Mouse (Mus musculus) stomach, embryonic 15.5 days (tissue): ENCODE measurements around the gene Tanc1. TPM values are rescaled to one million over a fixed set of nuclear protein-coding genes. Genes with fewer than 3 reads are reported as not detected.

Experiments used
- ATAC-seq: fragments of 200-750 bp; cut with Nextera tagmentation; 2 replicates; pipeline ENCODE4 v1.8.0; 2017; ENCODE audit warnings: low read depth, moderate number of reproducible peaks, moderate TSS enrichment; ENCODE audit not compliant: insufficient read depth, low FRiP score
- H3K27ac ChIP-seq: fragments of 300-500 bp; sonication (generic); 2 replicates; pipeline ENCODE4 v1.5.1; 2015; ENCODE audit warnings: mild to moderate bottlenecking, inconsistent platforms
- H3K27me3 ChIP-seq: fragments of 300-500 bp; sonication (generic); replicated peaks from 2 replicates; pipeline ENCODE4 v1.6.1; 2015; ENCODE audit warnings: inconsistent platforms
- H3K36me3 ChIP-seq: fragments of 300-500 bp; sonication (generic); 2 replicates; pipeline ENCODE4 v1.6.1; 2015; ENCODE audit warnings: inconsistent platforms
- H3K4me1 ChIP-seq: fragments of 300-500 bp; sonication (generic); 2 replicates; pipeline ENCODE4 v1.6.1; 2015; ENCODE audit warnings: inconsistent platforms
- H3K4me2 ChIP-seq: fragments of 300-500 bp; sonication (generic); 2 replicates; pipeline ENCODE4 v1.6.1; 2015; ENCODE audit warnings: mild to moderate bottlenecking, inconsistent platforms
- H3K4me3 ChIP-seq: fragments of 300-500 bp; sonication (generic); replicated peaks from 2 replicates; pipeline ENCODE4 v1.5.1; 2015; ENCODE audit warnings: inconsistent platforms
- H3K9ac ChIP-seq: fragments of 300-500 bp; sonication (generic); 2 replicates; pipeline ENCODE4 v1.6.1; 2015; ENCODE audit warnings: inconsistent platforms
- H3K9me3 ChIP-seq: fragments of 300-500 bp; sonication (generic); 2 replicates; pipeline ENCODE4 v1.6.1; 2016; ENCODE audit warnings: inconsistent platforms
- WGBS: fragments of 180-500 bp; shearing (Covaris S2); methylation state at CpG from one replicate; pipeline ENCODE4 v1.1.7; 2015; 5-methylcytosine and 5-hydroxymethylcytosine counted together
- polyA plus RNA-seq: library from polyadenylated mRNA; unstranded; fragments of >200 nt; fragmentation: Nextera tagmentation; extraction: Ambion mirVana; gene quantifications from 2 replicates; pipeline ENCODE4 v1.2.1, GENCODE M21; 2015

The Tanc1 gene
- polyA plus RNA-seq, 1 experiment from 2014 or later = 28.1 TPM

DNA sequence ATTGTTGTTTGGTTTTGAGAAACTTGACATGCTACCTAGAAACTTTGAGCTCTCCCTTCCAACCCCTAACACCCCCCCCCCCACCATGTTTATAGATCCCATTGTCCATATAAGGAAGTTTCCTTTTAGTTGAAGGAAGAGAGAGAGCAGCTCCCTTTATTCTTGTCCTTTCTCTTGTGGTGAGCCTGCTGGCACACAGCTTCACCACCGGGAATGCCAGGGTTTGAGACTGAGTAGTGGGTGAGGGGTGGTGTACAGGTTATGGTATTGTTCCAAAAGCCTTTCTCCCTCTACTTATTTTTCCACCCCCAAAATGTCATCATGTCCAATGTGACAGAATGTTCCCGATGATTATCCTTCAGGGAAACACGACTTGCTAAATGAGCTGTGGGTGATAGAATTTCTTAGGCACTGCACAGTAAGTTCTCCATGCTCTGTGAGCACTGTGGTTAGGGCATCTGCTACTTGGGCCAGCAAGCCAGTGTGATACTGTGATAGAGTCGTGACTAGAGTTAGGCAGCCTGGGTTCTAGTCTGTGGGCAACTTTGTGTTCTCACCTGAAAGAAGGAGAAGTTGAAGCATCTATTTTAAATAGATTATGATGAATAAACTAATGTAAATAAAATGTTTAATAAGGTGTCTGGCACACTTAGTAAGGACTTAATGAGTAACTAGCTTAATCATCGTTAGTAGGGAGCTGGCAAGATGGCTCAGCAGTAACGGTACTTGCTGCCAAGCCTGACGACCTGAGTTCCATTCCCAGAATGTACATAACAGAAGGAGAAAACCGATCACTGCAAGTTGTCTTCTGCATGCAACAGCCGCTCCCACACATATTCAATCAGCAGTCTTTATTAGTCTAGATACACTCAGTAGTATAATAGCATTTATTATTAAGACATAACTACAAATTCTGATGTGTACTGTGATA, 102.0 kb downstream of the Tanc1 start:
- no peak overlapping the region for H3K9ac ChIP-seq
- no peaks in the 10 kb centered on the region for H3K9me3 ChIP-seq
- no peak overlapping the region for H3K4me3 ChIP-seq
- H3K27ac ChIP-seq = no peak overlapping the region
- no peaks in the 10 kb centered on the region for H3K36me3 ChIP-seq
- WGBS = 75% methylated on average over 9 of the region's 9 CpGs
- no peak overlapping the region for H3K4me2 ChIP-seq
- no peaks in the 10 kb centered on the region for H3K27me3 ChIP-seq
- no peak for ATAC-seq
- H3K4me1 ChIP-seq = peaks cover 21% of the 10 kb centered on the region

DNA sequence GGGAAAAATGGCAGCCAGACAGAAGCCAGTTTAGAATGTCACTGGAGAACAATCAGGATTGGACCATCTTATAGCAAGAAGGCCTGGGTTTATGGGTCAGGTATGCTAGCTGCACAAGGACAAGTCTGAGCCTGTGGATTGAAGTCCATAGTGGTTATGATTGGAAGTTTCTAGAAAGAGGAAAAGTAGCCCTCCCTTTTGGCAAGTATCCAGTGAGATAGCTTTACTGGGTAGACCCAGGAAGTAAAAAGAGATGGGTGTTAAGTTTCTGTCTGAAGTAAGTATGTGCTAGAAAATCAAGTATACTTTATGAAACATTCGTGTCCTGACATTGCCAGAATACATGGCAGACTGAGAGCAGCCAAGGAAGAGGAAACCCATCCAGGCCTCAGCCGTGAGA, 103.2 kb downstream of the Tanc1 start:
- no peak for ATAC-seq
- peaks cover 27% of the 10 kb centered on the region for H3K4me1 ChIP-seq
- no peak overlapping the region for H3K4me2 ChIP-seq
- no peaks in the 10 kb centered on the region for H3K36me3 ChIP-seq
- no peak overlapping the region for H3K4me3 ChIP-seq
- H3K9ac ChIP-seq = no peak overlapping the region
- H3K9me3 ChIP-seq = no peaks in the 10 kb centered on the region
- WGBS = 66% methylated on average over 2 of the region's 2 CpGs
- no peaks in the 10 kb centered on the region for H3K27me3 ChIP-seq
- no peak overlapping the region for H3K27ac ChIP-seq

DNA sequence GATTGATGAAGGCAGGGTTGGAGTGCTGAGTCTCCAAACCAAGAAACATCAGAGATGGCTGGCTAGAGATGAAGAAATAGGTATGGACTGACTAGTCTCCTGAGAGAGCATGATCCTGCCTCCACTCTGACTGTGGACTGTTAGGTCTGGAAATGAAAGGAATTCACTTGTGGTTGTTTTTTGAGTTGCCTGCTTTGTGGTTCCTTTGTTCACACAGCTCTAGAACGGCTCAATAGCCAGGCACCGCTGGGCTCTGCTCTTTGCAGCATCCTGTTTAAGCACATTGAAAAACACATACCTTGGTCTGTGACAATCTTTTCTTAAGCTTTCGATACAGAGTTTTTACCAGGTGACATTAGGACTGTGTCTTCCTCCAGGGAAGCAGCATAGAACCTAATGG, 104.6 kb downstream of the Tanc1 start:
- no peak overlapping the region for H3K9ac ChIP-seq
- no peaks in the 10 kb centered on the region for H3K9me3 ChIP-seq
- H3K4me1 ChIP-seq = peaks cover 34% of the 10 kb centered on the region
- no peak overlapping the region for H3K27ac ChIP-seq
- no peaks in the 10 kb centered on the region for H3K27me3 ChIP-seq
- no peaks in the 10 kb centered on the region for H3K36me3 ChIP-seq
- H3K4me3 ChIP-seq = no peak overlapping the region
- no peak for ATAC-seq
- WGBS = 77% methylated on average over 3 of the region's 3 CpGs
- H3K4me2 ChIP-seq = no peak overlapping the region

DNA sequence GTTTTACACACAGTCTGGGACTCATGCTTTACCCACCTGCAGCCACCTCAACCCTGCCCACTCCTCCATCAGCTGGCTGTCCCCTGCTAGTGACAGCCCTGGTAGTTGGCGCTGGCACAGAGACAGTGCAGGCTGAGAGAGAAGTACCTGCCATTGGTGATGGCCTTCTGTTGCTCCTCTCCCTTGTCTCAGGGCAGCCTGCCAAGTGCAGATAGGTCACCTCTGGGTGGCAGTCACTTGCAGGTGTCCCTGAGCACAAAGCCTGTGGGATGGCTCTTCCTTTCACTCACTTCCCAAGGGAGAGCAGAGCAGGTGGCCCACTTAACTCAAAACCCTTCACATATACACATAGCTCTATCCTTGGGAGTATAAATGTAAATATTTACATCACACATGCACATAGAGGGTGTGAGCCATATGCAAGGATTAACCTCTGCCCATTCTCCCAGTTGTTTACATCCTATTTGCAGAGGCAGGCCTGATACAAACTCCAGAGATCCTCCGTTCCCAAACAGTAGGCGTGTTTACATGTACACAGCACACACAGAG, 106.0 kb downstream of the Tanc1 start:
- Histone ChIP-seq H3K36me3 (no peaks in the 10 kb centered on the region), H3K9me3 (no peaks in the 10 kb centered on the region), H3K4me3 (no peak overlapping the region), H3K4me2 (no peak overlapping the region), H3K27ac (0 out of 2 replicates have a peak overlapping the region, but pooled peaks have one; percentile 46), H3K27me3 (no peaks in the 10 kb centered on the region), H3K9ac (no peak overlapping the region), H3K4me1 (peaks cover 37% of the 10 kb centered on the region)
- WGBS = 39% methylated on average over 3 of the region's 3 CpGs
- ATAC-seq = peak; percentile 70

DNA sequence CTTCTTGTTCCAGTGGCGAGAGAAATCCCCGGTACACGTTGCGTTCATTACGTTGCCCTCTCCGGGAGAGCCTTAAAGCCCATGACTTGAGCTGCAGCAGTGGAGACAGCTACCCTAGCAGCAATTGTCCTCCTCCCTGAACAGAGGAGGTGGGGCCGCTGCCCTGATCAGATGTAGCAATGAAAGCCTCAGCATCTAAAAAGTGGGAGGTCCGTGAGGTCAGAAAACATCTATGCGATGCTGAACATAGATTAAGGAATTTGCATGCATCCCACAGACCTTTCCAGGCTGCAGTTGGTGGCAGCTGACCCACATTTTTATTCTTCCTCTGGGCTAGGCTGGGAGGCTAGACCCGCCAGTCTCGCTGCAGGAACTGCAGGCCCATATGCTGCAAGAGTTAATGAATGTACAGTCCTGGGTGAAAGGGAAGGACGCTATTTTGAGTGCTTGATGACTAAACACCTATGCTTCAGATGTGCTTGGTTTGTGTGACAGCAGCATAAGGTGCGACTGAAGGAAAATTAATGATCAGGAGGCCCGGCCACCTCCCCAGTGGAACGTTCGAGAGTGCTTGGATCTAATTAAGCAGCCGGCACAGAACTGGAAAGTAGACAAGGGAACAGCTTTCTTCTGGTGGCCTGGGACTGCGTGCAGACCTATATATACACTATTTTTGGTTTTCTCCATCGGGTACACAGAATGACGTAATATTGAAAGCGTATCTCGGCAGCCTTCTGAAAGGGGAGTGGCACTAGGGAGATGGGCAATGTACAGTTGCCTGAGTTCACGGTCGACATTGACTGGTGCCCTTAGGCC, 107.0 kb downstream of the Tanc1 start:
- no peak for ATAC-seq

DNA sequence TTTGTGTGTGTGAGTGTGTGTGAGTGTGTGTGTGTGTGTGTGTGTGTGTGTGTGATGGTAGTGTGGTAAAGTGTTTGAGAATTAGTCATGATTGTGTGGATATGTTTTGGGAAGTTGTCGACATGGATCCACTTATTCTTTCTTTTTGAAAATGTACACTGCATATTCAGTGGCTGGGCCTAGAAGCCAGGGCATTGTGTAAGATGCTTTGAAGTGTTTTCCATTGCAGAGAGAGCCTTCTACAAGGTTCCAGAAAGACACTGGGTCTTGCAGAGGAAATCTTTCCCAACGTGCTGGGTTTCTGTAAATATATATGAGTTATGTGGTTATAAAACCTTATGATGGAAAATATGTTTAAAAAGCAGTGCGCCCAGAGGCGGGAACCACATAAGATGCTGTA, 108.0 kb downstream of the Tanc1 start:
- WGBS = 56% methylated on average over 4 of the region's 4 CpGs
- Histone ChIP-seq H3K27me3 (no peaks in the 10 kb centered on the region), H3K4me1 (peaks cover 37% of the 10 kb centered on the region), H3K9me3 (no peaks in the 10 kb centered on the region), H3K9ac (no peak overlapping the region), H3K36me3 (no peaks in the 10 kb centered on the region), H3K27ac (no peak overlapping the region), H3K4me3 (no peak overlapping the region), H3K4me2 (no peak overlapping the region)
- ATAC-seq = no peak

More for the DNA sequence above, 107.0 kb downstream of the Tanc1 start:
- Histone ChIP-seq H3K4me3 (no peak overlapping the region), H3K9me3 (no peaks in the 10 kb centered on the region), H3K4me1 (peaks cover 37% of the 10 kb centered on the region), H3K27ac (peak overlapping the region; percentile 46; the same call in 1 of the 2 replicates), H3K9ac (no peak overlapping the region), H3K36me3 (no peaks in the 10 kb centered on the region), H3K4me2 (no peak overlapping the region), H3K27me3 (no peaks in the 10 kb centered on the region)
- WGBS = 39% methylated on average over 24 of the region's 24 CpGs

DNA sequence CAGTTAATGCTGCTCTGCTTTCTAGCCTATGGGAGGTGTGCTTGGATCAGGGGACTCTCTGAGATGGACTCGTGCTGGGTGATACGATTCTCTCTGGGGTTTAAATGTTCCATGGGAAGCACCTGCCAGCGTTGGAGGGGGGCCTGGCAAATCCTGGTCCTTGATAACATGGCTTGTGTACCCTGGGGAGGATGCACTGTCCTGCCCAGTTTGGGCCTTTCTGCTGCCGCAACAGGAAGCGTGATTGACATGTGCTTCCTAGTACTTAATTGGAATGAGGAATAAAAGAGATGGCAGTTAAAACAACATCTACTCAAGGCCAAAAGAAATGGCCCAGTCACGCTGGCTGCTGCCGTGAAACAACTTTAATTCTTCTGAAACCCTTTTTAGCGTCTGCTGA, 109.3 kb downstream of the Tanc1 start:
- peaks cover 37% of the 10 kb centered on the region for H3K4me1 ChIP-seq

DNA sequence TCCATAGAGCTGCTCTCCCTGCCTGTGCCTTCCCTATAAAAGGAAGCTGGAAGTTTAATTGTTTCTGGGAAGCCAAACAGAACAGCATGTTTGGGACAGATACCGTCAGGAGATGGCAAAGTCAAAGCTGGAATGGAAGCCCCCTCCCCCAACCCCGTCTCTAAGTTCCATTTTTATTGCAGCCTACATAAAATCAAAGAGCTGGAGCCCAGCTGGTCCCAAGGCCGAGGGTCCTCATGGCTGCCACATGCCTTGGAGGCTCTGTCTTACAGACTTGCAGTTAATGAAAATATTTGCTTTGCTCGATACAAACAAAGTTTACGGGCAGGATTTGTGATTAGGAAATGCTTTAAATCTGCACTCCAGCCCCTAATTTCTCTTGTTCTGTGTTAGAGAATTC, 109.9 kb downstream of the Tanc1 start:
- H3K9me3 ChIP-seq = no peaks in the 10 kb centered on the region
- H3K9ac ChIP-seq = no peak overlapping the region
- H3K36me3 ChIP-seq = no peaks in the 10 kb centered on the region
- H3K4me2 ChIP-seq = no peak overlapping the region
- no peak for ATAC-seq
- 30% methylated on average over 5 of the region's 5 CpGs for WGBS
- H3K4me1 ChIP-seq = peaks cover 37% of the 10 kb centered on the region
- H3K4me3 ChIP-seq = no peak overlapping the region
- H3K27ac ChIP-seq = peak overlapping the region; percentile 57; the same call in 1 of the 2 replicates
- no peaks in the 10 kb centered on the region for H3K27me3 ChIP-seq

More for the DNA sequence above, 109.3 kb downstream of the Tanc1 start:
- H3K27me3 ChIP-seq = no peaks in the 10 kb centered on the region
- H3K9ac ChIP-seq = no peak overlapping the region
- ATAC-seq = no peak
- H3K4me3 ChIP-seq = no peak overlapping the region
- H3K9me3 ChIP-seq = no peaks in the 10 kb centered on the region
- H3K4me2 ChIP-seq = no peak overlapping the region
- H3K36me3 ChIP-seq = no peaks in the 10 kb centered on the region
- 47% methylated on average over 8 of the region's 8 CpGs for WGBS
- peak overlapping the region; percentile 57; the same call in 1 of the 2 replicates for H3K27ac ChIP-seq

DNA sequence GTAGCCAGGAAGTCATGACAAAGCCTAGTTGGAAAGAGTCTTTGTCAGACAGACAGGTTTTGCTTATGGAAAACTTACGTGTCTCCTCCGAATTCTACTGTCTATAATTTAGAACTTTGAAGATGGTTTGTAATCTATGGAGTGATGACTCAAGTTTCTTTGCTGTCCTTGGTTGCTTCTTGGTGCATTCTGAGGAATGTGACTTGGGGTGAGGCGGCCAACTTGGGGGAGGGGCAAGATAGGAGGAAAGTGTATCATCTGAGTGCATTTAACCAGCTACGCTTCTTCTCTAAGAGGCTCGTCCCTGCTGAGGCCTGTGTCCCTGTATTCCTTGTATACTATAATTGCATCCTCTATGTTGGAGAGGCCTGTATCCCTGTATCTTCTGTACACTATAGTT, 111.5 kb downstream of the Tanc1 start:
- Histone ChIP-seq H3K36me3 (no peaks in the 10 kb centered on the region), H3K27ac (no peak overlapping the region), H3K9ac (no peak overlapping the region), H3K27me3 (no peaks in the 10 kb centered on the region), H3K4me3 (no peak overlapping the region), H3K4me2 (no peak overlapping the region), H3K4me1 (peaks cover 30% of the 10 kb centered on the region), H3K9me3 (no peaks in the 10 kb centered on the region)
- WGBS = 83% methylated on average over 5 of the region's 5 CpGs
- ATAC-seq = no peak

DNA sequence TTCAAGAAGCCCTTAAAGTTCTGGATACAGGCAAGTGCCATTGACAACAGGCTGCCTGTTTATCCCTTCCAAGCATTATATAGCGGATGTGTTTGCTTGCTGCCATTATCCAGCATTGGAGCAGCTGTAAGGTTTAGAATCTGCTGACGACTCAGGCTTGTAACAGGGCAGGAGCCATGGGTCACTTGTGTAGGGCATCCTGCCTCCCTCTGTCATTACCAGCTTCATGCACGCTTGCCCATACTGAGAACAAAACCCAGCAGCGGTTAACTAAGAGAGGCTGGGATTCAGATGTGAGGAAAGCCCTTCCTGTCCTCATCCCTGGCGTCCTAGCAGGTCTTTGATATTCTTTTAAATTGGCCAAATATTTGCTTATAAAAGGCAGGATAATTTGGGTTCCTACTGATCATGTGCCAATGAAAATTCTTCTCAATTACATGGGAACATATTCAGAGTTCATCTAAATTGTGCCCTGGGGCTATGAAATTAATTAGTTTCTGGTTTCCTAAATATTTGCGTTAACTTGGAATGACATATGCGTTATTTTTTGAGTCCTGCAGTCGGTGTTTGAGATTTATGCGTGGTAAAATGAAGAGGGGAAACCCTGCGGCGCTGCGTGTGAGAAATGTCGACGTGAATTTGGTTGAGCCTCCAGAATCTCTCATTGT, 113.8 kb downstream of the Tanc1 start:
- no peak for ATAC-seq
- Histone ChIP-seq H3K9me3 (no peaks in the 10 kb centered on the region), H3K27me3 (no peaks in the 10 kb centered on the region), H3K9ac (no peak overlapping the region), H3K4me2 (no peak overlapping the region), H3K27ac (no peak overlapping the region), H3K36me3 (no peaks in the 10 kb centered on the region), H3K4me3 (no peak overlapping the region), H3K4me1 (peaks cover 15% of the 10 kb centered on the region)
- WGBS = 66% methylated on average over 14 of the region's 14 CpGs

DNA sequence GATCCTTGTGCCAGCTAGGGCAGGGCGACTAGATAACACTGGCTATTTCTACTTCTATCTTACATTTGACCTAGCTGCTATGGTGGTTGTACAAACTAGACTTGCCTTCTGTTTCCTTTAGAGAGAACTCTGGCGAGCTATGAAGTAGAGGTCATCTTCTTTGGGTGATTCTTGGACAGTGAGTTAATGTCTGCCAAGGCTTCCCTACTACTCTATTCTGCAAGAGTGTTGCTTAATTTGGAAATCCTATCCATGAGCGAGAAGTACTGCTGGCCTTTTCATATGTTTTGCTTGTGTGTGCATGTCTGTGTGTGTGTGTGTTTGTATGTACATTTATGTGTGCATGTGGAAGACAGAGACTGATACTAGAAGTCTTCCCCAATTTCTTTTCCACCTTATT, 120.0 kb downstream of the Tanc1 start:
- Histone ChIP-seq H3K36me3 (no peaks in the 10 kb centered on the region), H3K27ac (no peak overlapping the region), H3K4me1 (no peaks in the 10 kb centered on the region), H3K9me3 (no peaks in the 10 kb centered on the region), H3K4me2 (no peak overlapping the region), H3K4me3 (no peak overlapping the region), H3K9ac (no peak overlapping the region), H3K27me3 (no peaks in the 10 kb centered on the region)
- ATAC-seq = no peak
- 87% methylated on average over 3 of the region's 3 CpGs for WGBS
